Mouse (Mus musculus) limb, embryonic 14.5 days (tissue): ENCODE data around the gene Ulk3. TPM values are rescaled to one million over a fixed set of nuclear protein-coding genes. Genes with fewer than 3 reads are reported as not detected.

Source experiments
- ATAC-seq: fragments of 200-750 bp; cut with Nextera tagmentation; 2 replicates; pipeline ENCODE4 v1.8.0; 2017; ENCODE audit warnings: low read depth, moderate number of reproducible peaks, moderate TSS enrichment; ENCODE audit not compliant: low FRiP score
- DNase-seq: peaks from one replicate; pipeline ENCODE4 v3.0.0-alpha.2; 2015; ENCODE audit warnings: low spot score
- H3K27ac ChIP-seq: fragments of 300-500 bp; sonication (generic); replicated peaks from 2 replicates; pipeline ENCODE4 v1.5.1; 2014; ENCODE audit warnings: low read depth, mild to moderate bottlenecking, low read length, moderate library complexity, mixed read lengths
- H3K27me3 ChIP-seq: fragments of 300-500 bp; sonication (generic); 2 replicates; pipeline ENCODE4 v1.6.1; 2014; ENCODE audit warnings: low read length, mixed read lengths; ENCODE audit not compliant: control insufficient read depth, insufficient read depth
- H3K36me3 ChIP-seq: fragments of 300-500 bp; sonication (generic); 2 replicates; pipeline ENCODE4 v1.6.1; 2014; ENCODE audit warnings: mild to moderate bottlenecking, low read length, moderate library complexity, mixed read lengths; ENCODE audit not compliant: control insufficient read depth, insufficient read depth
- H3K4me1 ChIP-seq: fragments of 300-500 bp; sonication (generic); 2 replicates; pipeline ENCODE4 v1.6.1; 2014; ENCODE audit warnings: antibody characterized with exemption, low read length, mixed read lengths; ENCODE audit not compliant: control insufficient read depth, insufficient read depth
- H3K4me2 ChIP-seq: fragments of 300-500 bp; sonication (generic); replicated peaks from 2 replicates; pipeline ENCODE4 v1.6.1; 2014; ENCODE audit warnings: low read depth, mild to moderate bottlenecking, low read length, moderate library complexity; ENCODE audit not compliant: severe bottlenecking
- H3K4me3 ChIP-seq: fragments of 300-500 bp; sonication (generic); replicated peaks from 2 replicates; pipeline ENCODE4 v1.5.1; 2014; ENCODE audit warnings: low read length
- H3K9ac ChIP-seq: fragments of 300-500 bp; sonication (generic); 2 replicates; pipeline ENCODE4 v1.6.1; 2014; ENCODE audit warnings: mild to moderate bottlenecking, low read depth, low read length, moderate library complexity; ENCODE audit not compliant: severe bottlenecking
- H3K9me3 ChIP-seq: fragments of 300-500 bp; sonication (generic); 2 replicates; pipeline ENCODE4 v1.6.1; 2016; ENCODE audit warnings: low read length; ENCODE audit not compliant: control insufficient read depth
- POLR2A ChIP-seq: fragments of 200-500 bp; IDR thresholded peaks from 2 replicates; pipeline ENCODE4 v1.8.0; 2012; ENCODE audit warnings: inconsistent platforms, mild to moderate bottlenecking, moderate library complexity, borderline replicate concordance; ENCODE audit not compliant: insufficient read depth, insufficient read length; ENCODE audit errors: extremely low read depth
- WGBS: fragments of 180-500 bp; shearing (Covaris S2); extraction: QIAGEN DNeasy Blood & Tissue Kit; methylation state at CpG from one replicate; pipeline ENCODE4 v1.1.7; 2014; 5-methylcytosine and 5-hydroxymethylcytosine counted together
- polyA plus RNA-seq, 2 experiments: library from polyadenylated mRNA; depleted of rRNA in 1 of 2; stranded (reverse) in 1 of 2; unstranded in 1 of 2; fragments of >200 nt; fragmentation: Nextera tagmentation in 1 of 2; extraction: Ambion mirVana in 1 of 2; gene quantifications; 2 replicates each; pipeline versions ENCODE4 v1.2.1 to v1.2.3; 2012 to 2014

Ulk3 gene
- polyA plus RNA-seq, 2 experiments, result 13.1 to 41.7 TPM

- 32% methylated on average over 4 of the region's 4 CpGs for WGBS
- no peak for DNase-seq
- no peak for TF ChIP-seq POLR2A
- H3K9me3 ChIP-seq, result no peaks in the 10 kb centered on the region
- no peak overlapping the region for H3K9ac ChIP-seq
- H3K4me1 ChIP-seq, result no peaks in the 10 kb centered on the region
- no peak overlapping the region for H3K27ac ChIP-seq
- H3K36me3 ChIP-seq, result peaks cover 27% of the 10 kb centered on the region
- H3K4me3 ChIP-seq, result no peak overlapping the region
- no peak overlapping the region for H3K4me2 ChIP-seq
- H3K27me3 ChIP-seq, result no peaks in the 10 kb centered on the region
- ATAC-seq, result 0 out of 2 replicates have a peak, but pooled peaks have one; percentile 20
These were observed 8.7 kb downstream of the Ulk3 start for GRCm38 (mm10) chr9:57597929-57598382.

DNA sequence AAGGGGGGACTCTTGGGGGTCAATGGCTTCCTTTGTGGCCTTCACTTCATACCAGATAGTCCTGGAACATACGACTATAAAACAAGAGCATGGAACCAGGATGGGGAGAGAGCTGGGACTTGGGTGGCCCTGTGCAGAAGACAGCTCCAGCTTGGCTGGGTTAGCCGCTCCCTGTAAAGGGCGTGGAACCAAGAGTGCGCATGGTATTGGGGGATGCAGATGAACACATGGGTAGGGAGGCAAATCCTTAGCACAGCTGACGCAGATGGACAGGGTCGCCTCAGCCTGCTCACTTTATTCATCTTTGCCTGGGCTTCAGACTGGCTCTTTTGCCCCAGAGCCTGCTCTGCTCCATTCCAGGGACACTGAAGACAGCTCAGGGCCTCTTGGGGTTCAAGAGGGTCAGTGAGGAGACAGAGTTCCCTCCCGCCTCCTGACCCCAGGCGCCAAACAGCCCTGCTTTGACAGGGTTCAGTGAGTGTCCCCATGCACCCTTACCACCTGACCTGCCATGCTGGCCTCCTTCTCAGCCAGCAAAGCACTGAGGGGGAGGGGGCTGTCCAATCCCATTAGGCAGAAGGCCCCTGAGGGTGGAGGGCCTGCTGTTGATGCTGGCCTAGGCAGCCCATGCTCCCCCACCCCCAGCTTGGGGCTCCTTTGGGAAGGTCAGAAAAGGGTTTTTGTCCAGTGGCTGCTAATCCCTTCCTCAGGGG is 9.8 kb downstream of the Ulk3 start:
- TF ChIP-seq POLR2A, result no peak
- H3K4me3 ChIP-seq, result no peak overlapping the region
- no peak overlapping the region for H3K4me2 ChIP-seq
- no peak for ATAC-seq
- no peak overlapping the region for H3K9ac ChIP-seq
- DNase-seq, result no peak
- WGBS, result 53% methylated on average over 8 of the region's 8 CpGs
- peaks cover 17% of the 10 kb centered on the region for H3K36me3 ChIP-seq
- H3K27me3 ChIP-seq, result no peaks in the 10 kb centered on the region
- H3K4me1 ChIP-seq, result no peaks in the 10 kb centered on the region
- H3K27ac ChIP-seq, result no peak overlapping the region
- no peaks in the 10 kb centered on the region for H3K9me3 ChIP-seq

DNA sequence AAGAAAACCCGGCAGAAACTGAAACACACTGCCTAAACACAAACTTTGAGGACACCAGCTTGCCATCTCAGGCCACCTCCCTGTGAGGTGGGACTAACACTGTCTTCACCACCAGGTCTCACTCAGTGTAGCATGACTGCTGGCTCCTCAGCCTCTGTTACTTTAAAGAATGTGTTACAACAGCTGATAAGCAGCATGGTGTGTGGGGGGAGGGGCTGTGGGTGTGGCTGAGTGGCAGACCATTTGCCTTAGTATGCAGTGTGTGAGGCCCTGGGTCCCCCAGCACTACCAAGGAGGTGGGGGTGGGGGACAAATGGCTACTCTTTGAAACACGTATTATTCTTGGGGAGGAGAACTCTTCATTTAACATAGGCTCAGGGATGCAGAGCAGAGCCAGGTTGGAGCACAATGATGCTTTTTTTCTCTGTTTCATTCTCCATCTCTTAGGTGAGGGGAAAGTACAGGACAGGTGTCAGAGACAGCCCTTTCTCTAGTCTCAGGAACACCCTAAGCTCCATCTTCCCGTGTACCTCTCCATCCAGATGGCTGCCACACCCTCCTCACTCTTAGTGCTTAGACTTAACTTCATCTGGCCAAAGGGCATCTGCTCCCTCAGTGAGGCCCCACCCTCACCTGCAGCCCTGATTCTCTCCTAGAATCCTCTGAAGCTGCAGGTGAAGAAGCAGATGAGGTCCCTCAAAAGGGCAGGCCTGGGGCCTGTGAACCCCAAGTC is 11.5 kb downstream of the Ulk3 start:
- Histone ChIP-seq H3K27ac (no peak overlapping the region), H3K4me3 (no peak overlapping the region), H3K4me2 (no peak overlapping the region), H3K9me3 (no peaks in the 10 kb centered on the region), H3K4me1 (no peaks in the 10 kb centered on the region), H3K27me3 (no peaks in the 10 kb centered on the region), H3K9ac (no peak overlapping the region), H3K36me3 (no peaks in the 10 kb centered on the region)
- TF ChIP-seq POLR2A, result no peak
- ATAC-seq (peak; percentile 36; the same call in 1 of the 2 replicates), DNase-seq (no peak)
- 6% methylated on average over 3 of the region's 3 CpGs for WGBS

DNA sequence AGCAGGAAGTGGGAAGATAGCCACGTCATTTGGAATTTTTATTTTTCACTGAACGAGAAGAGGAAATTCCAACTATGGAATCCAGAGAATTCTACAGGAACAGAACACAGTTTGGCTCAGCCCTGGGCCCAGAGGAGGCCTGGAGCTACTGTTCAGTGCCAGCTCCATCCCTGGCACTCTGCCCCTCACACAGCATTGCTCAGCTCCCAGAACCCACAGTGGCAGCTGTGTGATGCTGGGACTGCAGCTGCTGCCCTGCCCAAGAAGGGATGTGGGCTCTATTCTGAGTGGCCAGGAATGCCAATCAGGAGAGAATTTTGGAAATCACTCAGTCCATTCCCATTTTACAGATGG is 12.1 kb downstream of the Ulk3 start:
- ATAC-seq (no peak), DNase-seq (no peak)
- no peaks in the 10 kb centered on the region for H3K27me3 ChIP-seq
- TF ChIP-seq POLR2A, result no peak
- H3K36me3 ChIP-seq, result no peaks in the 10 kb centered on the region
- no peak overlapping the region for H3K4me3 ChIP-seq
- H3K27ac ChIP-seq, result no peak overlapping the region
- no peak overlapping the region for H3K4me2 ChIP-seq
- no peaks in the 10 kb centered on the region for H3K9me3 ChIP-seq
- no peaks in the 10 kb centered on the region for H3K4me1 ChIP-seq
- 43% methylated on average over 2 of the region's 2 CpGs for WGBS
- no peak overlapping the region for H3K9ac ChIP-seq

DNA sequence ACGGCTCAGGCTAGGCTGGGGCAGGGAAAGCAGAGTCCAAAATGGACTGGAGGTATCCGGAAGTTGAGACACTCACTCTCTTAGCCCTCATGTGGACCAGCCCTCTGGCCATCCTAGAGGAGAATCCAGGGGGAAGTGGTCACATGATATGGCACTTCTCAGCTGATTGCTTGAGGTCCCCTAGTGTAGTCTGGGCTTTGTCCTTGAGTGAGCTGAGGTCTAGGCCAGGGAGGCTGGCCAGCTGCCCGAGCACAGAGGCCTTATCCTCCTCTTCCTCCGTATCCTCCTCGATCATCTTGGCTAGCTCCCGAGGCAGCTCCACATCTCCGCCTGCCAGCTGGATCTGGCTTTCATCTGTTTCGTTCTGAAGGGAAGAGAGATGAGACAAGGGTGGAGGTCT is 12.8 kb downstream of the Ulk3 start:
- Histone ChIP-seq H3K4me1 (no peaks in the 10 kb centered on the region), H3K27ac (no peak overlapping the region), H3K4me3 (no peak overlapping the region), H3K4me2 (no peak overlapping the region), H3K9me3 (no peaks in the 10 kb centered on the region), H3K36me3 (no peaks in the 10 kb centered on the region), H3K9ac (no peak overlapping the region), H3K27me3 (no peaks in the 10 kb centered on the region)
- 63% methylated on average over 8 of the region's 8 CpGs for WGBS
- DNase-seq (no peak), ATAC-seq (no peak)
- TF ChIP-seq POLR2A, result no peak
